In genomic region chr19:46620016-46620808, GRCm38 (mm10) we compare ENCODE assay signal across 11 mouse cellular contexts. TPM values are rescaled to one million over a fixed set of nuclear protein-coding genes. Genes with fewer than 3 reads are reported as not detected.
DNase-seq lines count a peak whose midpoint lies in the region; ATAC-seq lines count a peak whose summit lies in the region.
"Had no signal": no experiment of that assay in that cellular context is flagged by ENCODE, and none has a peak within 500 bp of the region (broad histone marks: within the 10 kb centered on the region; RNA-seq: fewer than 3 reads in every experiment).

No protein-coding gene starts in this region.

- WGBS in kidney, embryonic 15.5 days = 65% methylated on average over 14 of the region's 14 CpGs
- 68% methylated on average over 14 of the region's 14 CpGs for WGBS in kidney, embryonic 16.5 days

- no peaks in the 10 kb centered on the region for H3K27me3 ChIP-seq in kidney, embryonic 15.5 days
- H3K27me3 ChIP-seq in kidney, embryonic 16.5 days (ENCODE audit: insufficient read depth, low read length) = no peaks in the 10 kb centered on the region

- 0 out of 2 replicates have a peak, but pooled peaks cover 8% of the 10 kb centered on the region for H3K36me3 ChIP-seq in kidney, embryonic 15.5 days
- H3K36me3 ChIP-seq in kidney, embryonic 16.5 days (ENCODE audit: insufficient read depth, low read length) = peaks cover 2% of the 10 kb centered on the region

- ATAC-seq in kidney, embryonic 15.5 days (replicated peaks; ENCODE audit: low FRiP score) = no peak
- no peak for ATAC-seq in kidney, embryonic 16.5 days (ENCODE audit: low FRiP score, low TSS enrichment)

- peak overlapping the region; percentile 29; the same call in 1 of the 2 replicates for H3K27ac ChIP-seq in kidney, embryonic 15.5 days
- no peak overlapping the region for H3K27ac ChIP-seq in kidney, embryonic 16.5 days (ENCODE audit: low read length)

- H3K4me3 ChIP-seq in kidney, embryonic 15.5 days (replicated peaks) = no peak overlapping the region
- H3K4me3 ChIP-seq in kidney, embryonic 16.5 days (ENCODE audit: low read length) = no peak overlapping the region

- intact Hi-C loops in left cerebral cortex, postnatal 25 days (cut with DNase I) = no loop called here

- H3K9me3 ChIP-seq in kidney, embryonic 15.5 days (replicated peaks) = no peaks in the 10 kb centered on the region
- no peaks in the 10 kb centered on the region for H3K9me3 ChIP-seq in kidney, embryonic 16.5 days (ENCODE audit: low read length)

- peaks cover 93% of the 10 kb centered on the region for H3K4me1 ChIP-seq in kidney, embryonic 15.5 days
- H3K4me1 ChIP-seq in kidney, embryonic 16.5 days (ENCODE audit: insufficient read depth, low read length) = peaks cover 84% of the 10 kb centered on the region

- peak; percentile 88 for DNase-seq in CD4-positive, CD25-positive, alpha-beta regulatory T cell, adult 2 months (ENCODE audit: low read depth, low spot score)
- DNase-seq in NIH3T3 (ENCODE audit: low read depth) = peak; percentile 61
- DNase-seq in left cerebral cortex, postnatal 25 days (ENCODE audit: low spot score in 2 of 2) = peak; percentile 49 to 90
- no peak for DNase-seq in cerebellum, postnatal 10 days
- DNase-seq in lung, postnatal 4 days = no peak
- DNase-seq in urinary bladder, postnatal 14 days (ENCODE audit: low spot score) = no peak
- DNase-seq: kidney, adult 8-10 months; spleen, adult 18-20 months had no signal

- no peak overlapping the region for H3K4me2 ChIP-seq in kidney, embryonic 15.5 days
- no peak overlapping the region for H3K4me2 ChIP-seq in kidney, embryonic 16.5 days (replicated peaks; ENCODE audit: low read depth, low read length)
- H3K4me2 ChIP-seq: midbrain, embryonic 11.5 days had no signal

- H3K9ac ChIP-seq in kidney, embryonic 15.5 days = no peak overlapping the region
- no peak overlapping the region for H3K9ac ChIP-seq in kidney, embryonic 16.5 days (replicated peaks; ENCODE audit: low read length)

RNA-seq across cellular contexts. Expression of gene Wbp1l, which starts 21.3 kb away (rescaled TPM):
- 46.4 and 51.3 TPM in 2 replicates for polyA plus RNA-seq in kidney, embryonic 15.5 days (2015; fragmentation: Nextera tagmentation; extraction: Ambion mirVana)
- 53.4 and 54.4 TPM in 2 replicates for polyA plus RNA-seq in kidney, embryonic 16.5 days (2015; fragmentation: Nextera tagmentation; extraction: Ambion mirVana)
- 10 to 100 TPM; 34.2 to 40.8 TPM for total RNA-seq in left cerebral cortex, postnatal 25 days (2021)

RNA-seq across cellular contexts. Expression of gene Sfxn2, which starts 47.0 kb away (rescaled TPM):
- 32.9 and 33.0 TPM in 2 replicates for polyA plus RNA-seq in kidney, embryonic 15.5 days (2015; fragmentation: Nextera tagmentation; extraction: Ambion mirVana)
- polyA plus RNA-seq in kidney, embryonic 16.5 days (2015; fragmentation: Nextera tagmentation; extraction: Ambion mirVana) = 39.4 and 41.1 TPM in 2 replicates
- total RNA-seq in left cerebral cortex, postnatal 25 days (2021) = 1 to 10 TPM; 3.7 to 4.8 TPM

RNA-seq across cellular contexts. Expression of gene Arl3, which starts 47.2 kb away (rescaled TPM):
- 143 and 145 TPM in 2 replicates for polyA plus RNA-seq in kidney, embryonic 15.5 days (2015; fragmentation: Nextera tagmentation; extraction: Ambion mirVana)
- polyA plus RNA-seq in kidney, embryonic 16.5 days (2015; fragmentation: Nextera tagmentation; extraction: Ambion mirVana) = 142 and 148 TPM in 2 replicates
- 100 to 1,000 TPM; 113 to 120 TPM for total RNA-seq in left cerebral cortex, postnatal 25 days (2021)

RNA-seq across cellular contexts. Expression of gene Cyp17a1, which starts 52.8 kb away (rescaled TPM):
- polyA plus RNA-seq in kidney, embryonic 15.5 days (2015; fragmentation: Nextera tagmentation; extraction: Ambion mirVana) = 0.12 and 0.79 TPM in 2 replicates
- polyA plus RNA-seq in kidney, embryonic 16.5 days (2015; fragmentation: Nextera tagmentation; extraction: Ambion mirVana) = 7.1 TPM in 1 of 2 replicates, not detected in the other
- not detected for total RNA-seq in left cerebral cortex, postnatal 25 days (2021)
- polyA plus RNA-seq: midbrain, embryonic 11.5 days had no signal

Comparison
In these comparisons a context has a peak if more than half of its experiments do, and no peak if none do; other contexts are left out.
1. DNase-seq: peak in CD4-positive, CD25-positive, alpha-beta regulatory T cell, adult 2 months (single experiment), NIH3T3 (single experiment) and left cerebral cortex, postnatal 25 days (2 of 2); none in cerebellum, postnatal 10 days (0 of 2), lung, postnatal 4 days (0 of 2) and urinary bladder, postnatal 14 days (single experiment).